Mouse (Mus musculus) E14TG2a.4 (cell line): Measurements from ENCODE around the gene Emg1.

Experiments used
- CTCF ChIP-seq: conservative IDR thresholded peaks from 2 replicates; pipeline ENCODE4 v1.5.1; 2014; ENCODE audit warnings: low read length
- POU5F1 ChIP-seq: IDR thresholded peaks from 2 replicates; pipeline ENCODE4 v1.6.1; 2014; ENCODE audit warnings: low read length, borderline replicate concordance

GRCm38 (mm10) chr6:124731038-124731437 is 19.1 kb upstream of the Emg1 start:
- TF ChIP-seq CTCF (no peak), POU5F1 (no peak)
